Mouse (Mus musculus): ENCODE measurements around the gene Efl1. TPM values are rescaled to one million over a fixed set of nuclear protein-coding genes. Genes with fewer than 3 reads are reported as not detected.

The Efl1 gene
- total RNA-seq, 2 experiments from 2014 or later: 6.5 to 8.6 TPM

DNA sequence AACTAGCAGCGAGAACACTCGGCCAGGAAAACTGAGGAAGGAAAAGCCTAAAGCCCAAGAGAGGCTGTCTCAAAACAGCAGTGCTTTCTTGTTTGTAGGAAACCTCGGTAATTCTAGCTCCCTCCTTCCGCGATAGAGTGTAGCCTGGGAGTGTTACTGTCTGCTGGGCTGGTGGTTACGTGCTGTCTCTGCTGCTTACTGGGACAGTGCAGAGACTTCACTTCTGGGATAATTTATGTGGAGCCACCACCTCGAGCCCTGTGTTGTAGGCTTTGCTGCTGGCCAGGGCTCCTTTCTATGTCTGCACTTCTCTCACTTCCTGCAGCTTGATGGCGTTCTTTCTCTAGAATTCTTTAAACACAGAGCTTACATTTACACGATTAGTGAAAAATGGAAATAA, 124.7 kb downstream of the Efl1 start:
- no peak overlapping the region for H3K27ac ChIP-seq
- intact Hi-C loops (cut with DNase I): no loop called here

GRCm38 (mm10) chr7:82773884-82774283, 125.5 kb downstream of the Efl1 start:
- intact Hi-C loops (cut with DNase I): no loop called here
- no peak for TF ChIP-seq CTCF (IDR thresholded peaks at IDR 0.05)
- Histone ChIP-seq H3K27ac (no peak overlapping the region), H3K4me3 (no peak overlapping the region)
- no peak for DNase-seq

More for the DNA sequence above, 124.7 kb downstream of the Efl1 start:
- no peak for TF ChIP-seq CTCF (IDR thresholded peaks at IDR 0.05)
- no peak overlapping the region for H3K4me3 ChIP-seq
- DNase-seq: no peak

- no peak for TF ChIP-seq CTCF (IDR thresholded peaks at IDR 0.05)
- no peak overlapping the region for H3K27ac ChIP-seq
- intact Hi-C loops (cut with DNase I): no loop called here
- no peak overlapping the region for H3K4me3 ChIP-seq
- DNase-seq: no peak
Observed at GRCm38 (mm10) chr7:82775090-82775489, 126.7 kb downstream of the Efl1 start.

DNA sequence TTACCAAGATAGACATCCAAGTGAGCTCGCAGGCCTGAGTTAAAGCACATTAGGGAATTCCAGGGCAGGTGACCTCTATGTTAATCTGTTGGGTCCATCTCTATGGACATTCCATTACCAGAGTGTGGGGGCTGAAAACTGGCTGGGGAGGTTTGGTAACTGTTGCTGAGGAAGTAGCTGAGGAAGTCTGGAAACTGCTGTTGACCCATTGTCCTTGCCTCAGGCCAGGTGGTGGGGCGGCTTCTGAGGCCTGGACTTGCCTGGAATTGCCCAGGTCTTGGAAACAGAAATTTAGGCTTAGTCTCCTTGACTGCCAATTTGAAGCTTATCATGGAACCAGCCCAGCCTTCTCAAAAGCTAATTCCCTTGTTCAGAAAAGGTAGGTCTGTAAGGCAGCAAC, 134.7 kb downstream of the Efl1 start:
- H3K27ac ChIP-seq: no peak overlapping the region
- intact Hi-C loops (cut with DNase I): no loop called here
- no peak for DNase-seq
- no peak overlapping the region for H3K4me3 ChIP-seq
- no peak for TF ChIP-seq CTCF (IDR thresholded peaks at IDR 0.05)

- no peak overlapping the region for H3K4me3 ChIP-seq
- intact Hi-C loops (cut with DNase I): no loop called here
- no peak overlapping the region for H3K27ac ChIP-seq
- no peak for DNase-seq
- no peak for TF ChIP-seq CTCF (IDR thresholded peaks at IDR 0.05)
Observed at GRCm38 (mm10) chr7:82783693-82784092, 135.3 kb downstream of the Efl1 start.

GRCm38 (mm10) chr7:82785335-82785934, 137.0 kb downstream of the Efl1 start:
- intact Hi-C loops (cut with DNase I): no loop called here

DNA sequence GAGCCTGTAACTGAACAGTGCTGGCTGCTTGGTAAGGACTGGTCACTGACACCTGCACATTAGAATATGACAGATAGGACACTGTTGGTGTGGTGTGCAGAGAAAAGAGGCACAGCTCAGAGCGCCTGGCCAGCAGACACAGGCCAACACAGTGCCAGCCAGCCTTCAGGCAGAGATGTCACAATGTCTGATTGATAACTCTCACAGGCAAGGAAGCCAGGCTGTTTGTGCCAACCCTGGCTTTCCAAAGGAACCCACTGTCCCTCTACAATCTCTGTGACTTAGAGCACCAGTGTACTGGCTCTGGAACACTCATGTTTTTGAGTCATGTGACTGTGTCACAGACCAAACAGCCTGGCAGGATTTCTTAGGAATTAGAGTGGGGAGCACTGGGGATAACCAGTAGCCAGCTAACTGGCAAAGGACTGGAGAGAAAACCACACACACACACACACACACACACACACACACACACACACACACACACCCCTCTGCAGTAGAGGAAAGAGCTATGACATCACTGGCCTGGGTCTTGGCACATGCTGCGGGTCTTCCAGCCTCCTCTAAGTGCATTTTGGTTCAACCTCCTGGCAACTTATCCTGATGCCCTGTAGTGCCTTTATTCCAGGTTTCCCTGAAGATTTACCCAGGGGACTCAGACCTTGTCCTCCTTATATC, 137.7 kb downstream of the Efl1 start:
- no peak for TF ChIP-seq CTCF (IDR thresholded peaks at IDR 0.05)
- Histone ChIP-seq H3K4me3 (no peak overlapping the region), H3K27ac (no peak overlapping the region)
- intact Hi-C loops (cut with DNase I): no loop called here
- peak; percentile 36 for DNase-seq

More at GRCm38 (mm10) chr7:82785335-82785934, 137.0 kb downstream of the Efl1 start:
- no peak overlapping the region for H3K4me3 ChIP-seq
- DNase-seq: no peak
- no peak for TF ChIP-seq CTCF (IDR thresholded peaks at IDR 0.05)
- H3K27ac ChIP-seq: no peak overlapping the region

DNA sequence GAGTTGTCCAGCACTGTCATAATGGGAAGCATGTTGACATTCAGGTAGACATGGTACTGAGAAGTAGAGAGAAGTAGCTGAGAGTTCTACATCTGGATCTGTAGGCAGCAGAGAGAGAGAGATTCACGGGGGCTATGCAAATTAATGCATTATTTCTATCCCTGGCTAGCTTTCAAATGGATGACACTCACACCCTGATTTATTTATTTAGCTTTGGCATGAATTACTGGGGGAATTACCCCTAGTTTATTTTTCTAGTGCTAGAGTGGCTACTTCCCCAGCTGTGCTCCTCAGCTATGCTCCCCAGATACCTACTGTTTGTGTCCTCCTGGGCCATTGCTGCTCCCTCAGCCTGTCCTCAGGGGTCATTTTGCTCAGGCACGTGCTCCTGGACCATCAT, 144.2 kb downstream of the Efl1 start:
- TF ChIP-seq CTCF (IDR thresholded peaks at IDR 0.05): no peak
- intact Hi-C loops (cut with DNase I): no loop called here
- H3K27ac ChIP-seq: no peak overlapping the region
- no peak for DNase-seq
- H3K4me3 ChIP-seq: no peak overlapping the region

- no peak for DNase-seq
- Histone ChIP-seq H3K27ac (no peak overlapping the region), H3K4me3 (no peak overlapping the region)
- intact Hi-C loops (cut with DNase I): no loop called here
- TF ChIP-seq CTCF (IDR thresholded peaks at IDR 0.05): no peak
Observed at GRCm38 (mm10) chr7:82793111-82793510, 144.7 kb downstream of the Efl1 start.

DNA sequence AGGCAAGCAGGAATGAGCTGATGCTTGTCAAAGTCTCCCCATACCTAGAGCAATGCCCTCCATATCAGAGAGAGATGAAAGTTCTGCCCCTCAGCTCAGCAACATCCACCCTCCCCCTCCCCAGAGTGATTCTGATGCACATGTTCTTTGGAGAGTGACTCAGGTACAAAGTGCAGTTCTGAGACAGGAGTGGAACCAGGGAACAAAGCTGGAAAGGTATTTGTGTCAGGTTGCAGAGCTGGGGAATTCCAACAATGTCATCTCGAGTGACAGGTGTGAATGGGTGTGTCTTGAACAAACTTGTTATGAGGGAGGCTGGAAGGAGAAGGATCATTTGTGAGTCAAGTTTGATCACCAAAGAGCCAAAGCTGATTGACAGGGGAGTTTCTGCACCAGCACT, 146.1 kb downstream of the Efl1 start:
- no peak overlapping the region for H3K4me3 ChIP-seq
- no peak for DNase-seq
- no peak overlapping the region for H3K27ac ChIP-seq
- intact Hi-C loops (cut with DNase I): no loop called here
- no peak for TF ChIP-seq CTCF (IDR thresholded peaks at IDR 0.05)

DNA sequence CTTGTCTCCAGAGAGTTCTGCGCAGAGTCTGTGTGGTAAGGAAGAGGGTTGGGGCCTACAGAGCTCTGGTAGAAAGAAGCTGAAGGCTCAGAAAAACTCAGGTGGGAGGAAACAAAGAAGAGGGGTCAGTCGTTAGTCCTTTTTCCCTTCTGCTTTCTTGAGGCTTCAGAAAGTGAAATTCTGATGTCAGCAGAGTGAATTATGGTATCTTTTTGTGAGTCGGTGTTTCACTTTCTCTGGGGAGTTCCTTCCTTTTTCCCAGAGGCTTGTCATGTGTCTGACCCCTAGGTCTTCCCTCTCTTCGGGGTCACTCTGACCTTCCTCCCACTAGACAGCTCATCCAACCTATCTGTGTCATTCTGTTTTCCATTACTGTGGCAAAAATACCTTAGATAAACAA, 153.8 kb downstream of the Efl1 start:
- no peak overlapping the region for H3K4me3 ChIP-seq
- intact Hi-C loops (cut with DNase I): no loop called here
- TF ChIP-seq CTCF (IDR thresholded peaks at IDR 0.05): no peak
- DNase-seq: no peak
- H3K27ac ChIP-seq: no peak overlapping the region

DNA sequence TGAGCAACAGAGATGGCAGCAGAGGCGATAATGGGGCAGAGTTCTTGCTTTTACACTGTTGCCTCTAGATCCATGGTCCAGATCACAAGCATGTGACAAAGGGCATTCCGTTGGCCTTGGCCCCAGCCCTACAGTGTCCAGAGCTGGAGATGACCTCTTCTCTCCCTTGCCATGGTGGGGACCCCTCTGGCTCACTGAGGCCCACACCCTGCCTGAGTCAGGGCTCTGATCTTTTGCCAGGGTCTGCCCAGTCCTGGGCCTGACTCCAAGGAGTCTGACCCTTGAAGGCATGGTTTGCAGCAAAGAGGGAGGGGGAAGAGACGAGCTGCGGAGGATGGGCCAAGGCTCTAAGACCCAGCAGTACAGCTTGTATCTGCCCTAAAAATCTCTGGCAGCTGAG, 159.8 kb downstream of the Efl1 start:
- no peak for TF ChIP-seq CTCF (IDR thresholded peaks at IDR 0.05)
- intact Hi-C loops (cut with DNase I): no loop called here
- no peak for DNase-seq

DNA sequence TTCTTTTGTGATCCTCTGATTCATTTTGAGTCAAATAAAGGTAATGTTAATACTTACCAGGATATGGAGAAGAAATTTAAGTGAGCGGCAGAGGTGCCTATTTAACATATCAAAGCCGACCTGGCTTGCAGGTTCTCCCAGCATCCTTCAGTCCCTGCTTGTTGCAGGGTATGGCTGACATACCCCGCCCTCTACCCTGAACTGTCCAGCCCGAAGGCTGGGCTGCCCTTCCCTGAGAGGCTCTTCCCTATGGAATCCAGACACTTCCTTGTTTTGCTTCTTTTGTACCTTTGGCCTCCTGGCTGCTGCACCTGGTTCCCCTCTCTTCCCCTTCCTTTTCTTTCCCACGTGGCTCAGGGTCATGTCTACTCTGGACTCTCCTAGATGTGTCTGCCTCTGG, 160.7 kb downstream of the Efl1 start:
- TF ChIP-seq CTCF (IDR thresholded peaks at IDR 0.05): no peak
- Histone ChIP-seq H3K4me3 (no peak overlapping the region), H3K27ac (no peak overlapping the region)
- intact Hi-C loops (cut with DNase I): no loop called here
- no peak for DNase-seq

More for the DNA sequence above, 159.8 kb downstream of the Efl1 start:
- no peak overlapping the region for H3K27ac ChIP-seq
- H3K4me3 ChIP-seq: no peak overlapping the region

GRCm38 (mm10) chr7:82810799-82811139, 162.4 kb downstream of the Efl1 start:
- TF ChIP-seq CTCF (IDR thresholded peaks at IDR 0.05): no peak
- no peak for DNase-seq
- H3K4me3 ChIP-seq: no peak overlapping the region

More at GRCm38 (mm10) chr7:82810799-82811139, 162.4 kb downstream of the Efl1 start:
- H3K27ac ChIP-seq: no peak overlapping the region
- intact Hi-C loops (cut with DNase I): no loop called here

Data from gastrocnemius, adult 2 months (tissue).